Mouse (Mus musculus) layer of hippocampus, adult 11-12 months (tissue): ENCODE measurements around the gene Bag5.

Experiments used
- DNase-seq: peaks from one replicate; pipeline ENCODE4 v3.0.0; 2022; ENCODE audit warnings: low spot score

Bag5 gene

GRCm38 (mm10) chr12:111697708-111698107 is 15.3 kb downstream of the Bag5 start:
- no peak for DNase-seq

- DNase-seq: peak; percentile 74
Observed at GRCm38 (mm10) chr12:111696239-111696638, 16.8 kb downstream of the Bag5 start.

- DNase-seq: peak; percentile 54
Observed at GRCm38 (mm10) chr12:111694880-111695804, 17.9 kb downstream of the Bag5 start.

GRCm38 (mm10) chr12:111694271-111694781 is 18.7 kb downstream of the Bag5 start:
- DNase-seq: no peak

DNA sequence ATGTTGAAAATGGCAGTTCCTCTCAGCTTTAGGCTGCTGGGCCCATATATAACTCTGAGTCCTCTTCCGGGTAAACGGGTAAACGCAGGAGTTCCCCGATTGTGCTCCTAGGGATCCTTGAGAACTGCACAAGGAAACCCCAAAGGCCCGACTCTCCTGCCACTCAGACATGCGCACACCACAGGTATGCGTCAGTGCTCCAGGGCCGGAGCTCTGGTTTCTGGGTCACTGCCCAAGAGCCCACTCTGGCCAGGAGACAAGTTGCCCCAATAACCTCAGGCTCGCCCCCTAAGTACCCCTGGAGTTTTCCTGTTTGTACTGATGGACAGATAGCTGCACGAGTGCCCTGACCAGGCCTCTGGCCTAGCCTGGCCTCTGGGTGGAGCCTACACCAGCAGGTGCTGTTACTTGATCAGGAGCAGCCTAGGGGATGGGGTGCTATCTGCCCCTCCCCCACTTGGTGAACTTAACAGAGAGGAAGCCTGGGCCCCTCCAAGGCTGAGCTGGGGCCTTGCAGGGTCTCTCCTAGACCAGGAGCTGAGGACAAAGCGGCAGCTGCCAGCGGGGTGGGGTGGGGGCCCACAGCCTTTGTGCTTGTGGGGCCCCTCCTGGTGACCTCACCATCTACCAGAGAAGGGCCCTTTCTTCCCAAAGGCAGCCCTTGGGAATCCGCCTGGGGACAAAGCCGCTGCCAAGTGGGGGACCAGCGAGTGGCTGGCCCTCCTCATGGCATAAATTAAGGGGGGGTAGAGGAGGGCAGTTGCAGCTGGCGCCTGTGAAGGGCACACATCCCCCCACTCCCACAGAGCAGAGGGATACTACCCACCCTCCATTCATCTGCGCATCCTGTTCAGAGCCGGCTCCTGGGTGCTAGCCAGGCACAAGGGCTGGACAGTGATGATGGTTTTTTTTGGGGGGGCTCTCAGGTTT is 19.5 kb downstream of the Bag5 start:
- peak; percentile 84 for DNase-seq

DNA sequence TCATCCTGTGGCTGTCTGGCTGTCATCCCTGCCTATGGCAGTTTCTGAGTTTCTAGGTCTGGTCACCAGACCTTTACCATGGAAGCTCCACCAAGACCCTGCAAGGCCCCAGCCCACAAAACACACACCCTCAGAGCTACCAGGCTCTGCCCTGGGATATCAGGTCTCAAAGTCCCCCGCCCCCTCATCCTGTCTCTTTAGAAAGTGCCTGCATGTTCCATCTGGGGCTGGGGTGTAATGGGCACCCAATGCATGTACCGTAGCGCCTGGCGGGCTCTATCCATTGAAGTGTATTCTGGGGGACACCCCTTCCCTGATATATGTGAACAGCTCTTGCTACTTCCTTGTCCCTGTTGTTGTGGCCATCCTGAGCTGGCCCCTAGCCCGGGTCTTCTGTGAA is 20.2 kb downstream of the Bag5 start:
- DNase-seq: no peak

DNA sequence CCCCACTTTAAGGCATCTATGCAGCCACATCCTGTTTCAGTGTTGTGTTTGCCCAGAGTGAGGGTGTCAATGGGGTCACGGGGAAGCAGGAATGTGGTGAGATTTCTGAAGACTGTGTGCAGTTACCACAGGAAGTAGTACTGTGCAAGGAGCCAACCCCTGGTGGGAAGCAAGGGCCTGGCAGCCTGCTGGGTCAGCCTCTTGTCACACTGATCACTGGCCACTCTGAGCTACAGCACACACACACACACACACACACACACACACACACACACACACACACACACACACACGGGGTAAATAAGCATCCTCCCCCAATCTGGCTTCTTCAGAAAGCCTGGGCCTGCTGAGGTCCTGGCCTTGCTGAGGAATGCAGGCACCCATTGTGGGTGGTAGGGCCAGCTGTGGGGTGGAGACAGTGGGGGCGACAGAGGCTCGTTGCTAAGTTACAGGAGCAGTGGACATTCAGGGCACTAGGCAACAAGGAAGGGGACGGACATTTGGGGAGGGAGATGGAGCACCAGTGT is 21.6 kb downstream of the Bag5 start:
- DNase-seq: no peak

- no peak for DNase-seq
Observed at GRCm38 (mm10) chr12:111689426-111689825, 23.6 kb downstream of the Bag5 start.

DNA sequence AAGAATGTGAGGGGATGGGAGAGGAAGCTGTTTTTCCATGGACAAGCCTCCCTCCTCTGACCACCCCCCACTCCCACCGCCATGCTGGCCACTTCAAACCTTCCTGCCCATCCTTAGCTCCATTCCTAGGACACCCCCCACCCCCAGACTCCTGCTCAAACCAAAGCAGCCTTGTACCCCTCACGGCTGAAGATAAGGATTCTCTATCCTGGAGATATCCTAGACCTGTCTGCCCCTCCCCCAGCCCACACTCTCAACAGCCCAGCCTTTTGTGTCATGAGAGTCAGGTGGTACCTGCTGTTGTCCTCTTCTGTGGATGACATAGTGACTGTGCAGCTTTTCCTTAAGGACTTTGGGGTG is 25.0 kb downstream of the Bag5 start:
- DNase-seq: no peak

GRCm38 (mm10) chr12:111687350-111688068 is 25.5 kb downstream of the Bag5 start:
- DNase-seq: peak; percentile 79

- DNase-seq: no peak
Observed at GRCm38 (mm10) chr12:111686390-111686789, 26.7 kb downstream of the Bag5 start.

DNA sequence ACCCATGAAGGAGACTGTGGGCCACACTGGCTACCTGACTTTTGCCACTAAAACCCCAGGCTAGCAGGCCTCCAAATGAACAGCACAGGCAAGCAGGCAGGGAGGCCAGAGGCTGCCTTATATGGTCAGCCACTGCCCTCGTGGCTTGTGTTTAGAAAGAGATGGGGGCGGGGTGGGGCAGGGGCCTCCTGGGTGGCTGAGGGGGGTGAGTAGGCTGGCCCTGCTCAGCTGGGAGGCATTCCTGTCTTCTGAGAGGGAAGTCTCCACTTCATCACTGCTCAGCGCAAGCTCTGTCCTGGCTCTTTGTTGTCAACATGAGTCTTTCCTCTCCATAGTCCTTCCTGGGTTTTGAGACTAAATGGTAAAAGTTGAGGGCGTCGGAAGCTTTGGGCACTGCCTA is 30.3 kb downstream of the Bag5 start:
- no peak for DNase-seq

- no peak for DNase-seq
Observed at GRCm38 (mm10) chr12:111682003-111682402, 31.1 kb downstream of the Bag5 start.

GRCm38 (mm10) chr12:111681305-111681704 is 31.8 kb downstream of the Bag5 start:
- DNase-seq: no peak

- DNase-seq: no peak
Observed at GRCm38 (mm10) chr12:111680661-111681060, 32.4 kb downstream of the Bag5 start.

DNA sequence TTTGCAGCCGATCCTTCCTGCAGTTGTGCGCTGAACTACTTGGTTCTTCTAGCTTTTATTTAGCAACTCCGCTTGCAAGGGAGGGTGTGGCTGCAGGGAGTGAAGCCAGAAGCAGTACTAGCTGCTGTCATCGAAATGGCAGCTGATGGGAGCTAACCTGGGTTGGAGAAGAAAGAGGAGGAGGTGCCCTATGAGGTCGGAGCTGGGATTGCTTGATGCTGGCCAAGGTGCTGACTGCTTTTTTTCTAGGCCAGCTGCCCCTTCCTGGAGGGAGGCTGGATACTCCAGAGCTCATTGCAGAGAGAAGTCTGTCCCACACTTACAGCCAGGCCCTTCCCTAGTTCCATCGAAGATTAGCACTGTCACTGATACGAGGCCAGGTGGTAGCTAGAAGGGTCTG is 34.1 kb downstream of the Bag5 start:
- DNase-seq: no peak

DNA sequence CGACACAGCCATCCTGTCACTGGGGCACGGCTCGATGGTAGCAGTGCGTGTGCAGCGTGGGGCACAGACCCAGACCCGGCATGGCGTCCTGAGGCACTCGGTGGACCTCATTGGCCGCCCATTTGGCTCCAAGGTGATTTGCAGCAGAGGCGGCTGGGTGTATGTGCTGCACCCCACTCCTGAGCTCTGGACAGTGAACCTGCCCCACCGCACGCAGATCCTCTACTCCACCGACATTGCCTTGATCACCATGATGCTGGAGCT is 34.5 kb downstream of the Bag5 start:
- no peak for DNase-seq

DNA sequence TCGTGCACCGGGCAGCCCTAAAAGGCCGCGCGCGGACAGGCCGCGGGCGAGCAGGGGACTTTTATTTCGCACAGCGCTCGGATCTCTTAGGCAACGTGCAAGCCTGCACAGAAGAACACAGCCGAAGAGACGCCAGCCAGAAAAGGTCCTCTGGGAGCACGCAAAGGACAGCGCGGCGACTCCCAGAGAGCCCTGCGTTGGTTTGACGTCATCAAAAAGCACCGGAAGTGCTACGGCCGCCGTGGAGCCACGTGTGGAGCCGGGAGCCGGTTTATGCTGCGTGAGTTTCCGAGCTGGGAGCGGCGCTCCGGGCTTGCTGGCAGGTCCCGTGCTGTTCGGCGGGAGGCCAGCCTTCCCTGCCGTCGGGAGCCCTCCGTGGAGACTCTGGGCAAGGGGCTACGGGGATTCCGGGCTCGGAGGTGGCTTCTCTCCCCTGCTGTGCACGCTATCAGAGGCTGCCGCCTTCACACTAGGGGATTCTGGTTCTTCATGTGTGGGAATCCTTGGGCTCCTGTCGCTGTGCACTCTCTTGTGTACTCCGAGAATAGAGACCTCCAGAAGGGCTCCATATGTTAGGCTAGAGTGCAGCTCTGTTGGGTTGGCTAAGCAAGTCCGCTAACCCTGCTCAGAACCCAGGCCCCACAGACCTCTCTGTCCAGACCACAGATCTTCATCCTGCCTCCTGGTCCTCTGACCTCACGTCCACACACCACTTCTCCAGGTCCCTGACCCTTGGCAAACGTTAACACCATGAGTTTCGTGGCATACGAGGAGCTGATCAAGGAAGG is 35.0 kb downstream of the Bag5 start, which contains the start of gene Trmt61a:
TSS of gene Trmt61a (plus strand) at position 224 of the 788 bp plus-strand sequence.
- DNase-seq: peak; percentile 92

GRCm38 (mm10) chr12:111677421-111677820 is 35.6 kb downstream of the Bag5 start:
- DNase-seq: no peak

DNA sequence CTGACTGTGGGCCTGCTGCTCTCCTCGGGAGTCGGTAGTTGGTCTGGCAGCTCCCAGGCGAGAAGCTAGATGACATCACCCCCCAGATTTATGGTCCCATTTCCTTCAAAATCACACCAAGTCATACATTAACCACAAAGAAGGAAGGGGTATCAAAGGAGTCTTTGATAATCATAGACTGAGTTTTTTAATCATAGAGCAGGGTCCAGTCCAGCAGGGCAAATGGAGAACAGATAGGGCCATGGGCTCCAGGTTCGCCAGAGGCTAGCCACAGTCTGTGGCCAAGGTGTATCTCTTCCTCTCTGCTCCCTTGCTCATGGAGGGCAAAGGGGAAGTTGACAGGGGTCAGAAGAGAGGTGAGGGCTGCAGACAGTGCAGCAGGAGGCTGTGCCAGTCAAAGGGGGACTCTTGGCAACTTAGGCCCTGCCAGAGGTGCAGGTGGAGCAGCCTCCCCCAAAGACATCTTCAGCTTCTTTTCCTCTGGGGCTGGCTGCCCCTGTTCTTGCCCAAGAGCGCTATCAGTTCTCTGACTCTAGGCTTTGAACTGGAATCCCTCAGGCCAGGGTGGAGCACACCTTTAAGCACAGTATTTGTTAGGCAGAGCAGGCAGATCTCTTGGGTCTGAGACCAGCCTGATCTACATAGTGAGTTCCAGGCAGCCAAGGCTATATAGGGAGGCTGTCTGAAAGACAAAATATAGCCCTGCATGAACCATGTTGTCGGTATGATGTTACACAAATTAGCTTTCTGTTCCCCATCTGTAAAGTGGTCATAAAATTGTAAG is 37.1 kb downstream of the Bag5 start:
- DNase-seq: no peak
